Mouse (Mus musculus) kidney, embryonic 15.5 days (tissue): ENCODE data around the gene Elavl3. TPM values are rescaled to one million over a fixed set of nuclear protein-coding genes. Genes with fewer than 3 reads are reported as not detected.

Source experiments
- ATAC-seq: fragments of 200-750 bp; cut with Nextera tagmentation; replicated peaks from 2 replicates; pipeline ENCODE4 v1.8.0; 2017; ENCODE audit warnings: moderate TSS enrichment; ENCODE audit not compliant: low FRiP score
- H3K27ac ChIP-seq: fragments of 300-500 bp; sonication (generic); 2 replicates; pipeline ENCODE4 v1.5.1; 2015; ENCODE audit warnings: mild to moderate bottlenecking, inconsistent platforms
- H3K27me3 ChIP-seq: fragments of 300-500 bp; sonication (generic); 2 replicates; pipeline ENCODE4 v1.6.1; 2015; ENCODE audit warnings: inconsistent platforms
- H3K36me3 ChIP-seq: fragments of 300-500 bp; sonication (generic); 2 replicates; pipeline ENCODE4 v1.6.1; 2015; ENCODE audit warnings: inconsistent platforms
- H3K4me1 ChIP-seq: fragments of 300-500 bp; sonication (generic); 2 replicates; pipeline ENCODE4 v1.6.1; 2015; ENCODE audit warnings: inconsistent platforms
- H3K4me2 ChIP-seq: fragments of 300-500 bp; sonication (generic); 2 replicates; pipeline ENCODE4 v1.6.1; 2015; ENCODE audit warnings: moderate library complexity, mild to moderate bottlenecking, inconsistent platforms
- H3K4me3 ChIP-seq: fragments of 300-500 bp; sonication (generic); replicated peaks from 2 replicates; pipeline ENCODE4 v1.5.1; 2015; ENCODE audit warnings: mild to moderate bottlenecking, inconsistent platforms
- H3K9ac ChIP-seq: fragments of 300-500 bp; sonication (generic); 2 replicates; pipeline ENCODE4 v1.6.1; 2015; ENCODE audit warnings: mild to moderate bottlenecking, inconsistent platforms
- H3K9me3 ChIP-seq: fragments of 300-500 bp; sonication (generic); replicated peaks from 2 replicates; pipeline ENCODE4 v1.6.1; 2016; ENCODE audit warnings: inconsistent platforms
- WGBS: fragments of 180-500 bp; shearing (Covaris S2); methylation state at CpG from one replicate; pipeline ENCODE4 v1.1.7; 2015; ENCODE audit warnings: mixed read lengths; 5-methylcytosine and 5-hydroxymethylcytosine counted together
- polyA plus RNA-seq: library from polyadenylated mRNA; unstranded; fragments of >200 nt; fragmentation: Nextera tagmentation; extraction: Ambion mirVana; gene quantifications from 2 replicates; pipeline ENCODE4 v1.2.1, GENCODE M21; 2015

The Elavl3 gene
- polyA plus RNA-seq, 1 experiment from 2014 or later: 1.1 TPM

DNA sequence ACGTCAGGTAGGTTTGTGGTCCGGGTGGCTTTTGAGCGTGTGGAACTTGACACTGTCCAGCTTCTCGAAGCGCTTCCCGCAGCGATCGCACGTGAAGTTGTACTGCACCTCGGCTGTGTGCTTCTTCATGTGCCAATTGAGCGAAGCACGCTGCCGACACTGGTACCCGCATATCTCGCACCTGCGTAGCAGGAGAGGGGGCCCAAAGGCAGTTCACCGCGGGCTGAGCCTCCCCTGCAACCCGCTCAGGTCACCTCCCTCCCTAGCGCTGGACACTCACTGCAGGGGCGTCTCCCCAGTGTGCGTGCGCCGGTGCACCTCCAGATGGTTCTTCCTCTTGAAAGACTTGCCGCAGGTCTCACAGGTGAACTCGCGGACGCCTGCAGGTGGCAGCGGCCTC, 3.9 kb upstream of the Elavl3 start:
- peaks cover 51% of the 10 kb centered on the region for H3K27me3 ChIP-seq
- peaks cover 27% of the 10 kb centered on the region for H3K4me1 ChIP-seq
- peaks cover 34% of the 10 kb centered on the region for H3K36me3 ChIP-seq
- no peak for ATAC-seq
- WGBS: 32% methylated on average over 29 of the region's 29 CpGs
- no peaks in the 10 kb centered on the region for H3K9me3 ChIP-seq
- H3K4me2 ChIP-seq: no peak overlapping the region
- H3K27ac ChIP-seq: no peak overlapping the region
- H3K9ac ChIP-seq: no peak overlapping the region
- no peak overlapping the region for H3K4me3 ChIP-seq

DNA sequence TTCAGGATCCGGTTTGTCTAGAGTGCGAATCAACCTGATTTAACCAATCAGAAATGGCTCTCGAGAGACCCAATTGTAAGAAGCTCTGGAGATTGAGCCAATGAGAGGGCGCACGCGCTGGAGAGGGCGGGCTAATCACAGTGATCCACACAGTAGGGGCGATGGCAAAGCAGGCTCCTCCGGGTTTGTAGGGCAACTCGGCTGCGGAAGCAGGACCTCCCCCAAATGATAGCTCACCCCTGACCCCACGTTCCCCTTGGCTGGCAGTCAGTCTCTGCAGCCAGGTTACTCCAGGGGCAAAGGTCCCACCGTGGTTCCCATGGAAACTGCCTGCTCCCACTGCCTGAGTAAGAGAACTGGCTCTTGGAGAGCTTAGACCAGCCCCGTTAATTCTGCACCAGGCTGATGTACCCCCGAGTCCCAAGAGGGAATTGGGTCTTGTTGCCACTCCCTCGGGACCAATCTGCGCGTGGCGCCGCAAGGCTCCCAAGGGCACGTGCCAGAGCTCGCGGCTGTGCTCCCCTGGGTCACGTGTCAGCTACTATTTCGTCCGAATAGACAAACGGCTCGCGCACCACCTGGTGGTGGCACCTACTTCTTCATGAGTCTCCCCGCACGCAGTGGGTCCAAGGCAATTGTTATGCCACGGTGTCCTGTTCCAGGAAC, 2.7 kb upstream of the Elavl3 start:
- no peak overlapping the region for H3K9ac ChIP-seq
- peaks cover 63% of the 10 kb centered on the region for H3K27me3 ChIP-seq
- peak overlapping the region; percentile 48 for H3K4me2 ChIP-seq
- no peaks in the 10 kb centered on the region for H3K9me3 ChIP-seq
- H3K4me3 ChIP-seq: peak overlapping the region; percentile 20
- H3K27ac ChIP-seq: no peak overlapping the region
- H3K4me1 ChIP-seq: peaks cover 32% of the 10 kb centered on the region
- ATAC-seq: peak; percentile 44
- 1% methylated on average over 32 of the region's 32 CpGs for WGBS
- peaks cover 27% of the 10 kb centered on the region for H3K36me3 ChIP-seq

DNA sequence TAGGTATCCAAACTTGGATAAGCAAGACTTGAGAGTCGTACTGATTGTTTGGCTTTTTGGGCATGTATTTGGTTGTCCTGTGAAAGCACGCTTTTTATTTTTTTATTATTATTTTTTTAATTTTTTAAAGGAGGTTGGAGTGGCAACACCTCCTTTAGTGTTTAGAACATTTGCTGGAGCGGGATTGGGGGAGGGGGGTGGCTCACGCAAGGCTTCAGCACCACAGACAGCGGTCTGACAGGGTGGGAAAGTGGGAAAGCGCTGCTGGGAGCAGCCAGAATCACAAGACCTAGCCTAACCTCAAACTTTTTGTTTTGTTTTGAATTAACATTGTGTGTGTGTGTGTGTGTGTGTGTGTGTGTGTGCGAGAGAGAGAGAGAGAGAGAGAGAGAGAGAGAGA, 1.8 kb upstream of the Elavl3 start:
- no peak overlapping the region for H3K27ac ChIP-seq
- no peaks in the 10 kb centered on the region for H3K9me3 ChIP-seq
- 31% methylated on average over 6 of the region's 7 CpGs for WGBS
- H3K36me3 ChIP-seq: peaks cover 18% of the 10 kb centered on the region
- no peak overlapping the region for H3K4me2 ChIP-seq
- no peak overlapping the region for H3K4me3 ChIP-seq
- H3K27me3 ChIP-seq: peaks cover 72% of the 10 kb centered on the region
- no peak for ATAC-seq
- peaks cover 32% of the 10 kb centered on the region for H3K4me1 ChIP-seq
- no peak overlapping the region for H3K9ac ChIP-seq

DNA sequence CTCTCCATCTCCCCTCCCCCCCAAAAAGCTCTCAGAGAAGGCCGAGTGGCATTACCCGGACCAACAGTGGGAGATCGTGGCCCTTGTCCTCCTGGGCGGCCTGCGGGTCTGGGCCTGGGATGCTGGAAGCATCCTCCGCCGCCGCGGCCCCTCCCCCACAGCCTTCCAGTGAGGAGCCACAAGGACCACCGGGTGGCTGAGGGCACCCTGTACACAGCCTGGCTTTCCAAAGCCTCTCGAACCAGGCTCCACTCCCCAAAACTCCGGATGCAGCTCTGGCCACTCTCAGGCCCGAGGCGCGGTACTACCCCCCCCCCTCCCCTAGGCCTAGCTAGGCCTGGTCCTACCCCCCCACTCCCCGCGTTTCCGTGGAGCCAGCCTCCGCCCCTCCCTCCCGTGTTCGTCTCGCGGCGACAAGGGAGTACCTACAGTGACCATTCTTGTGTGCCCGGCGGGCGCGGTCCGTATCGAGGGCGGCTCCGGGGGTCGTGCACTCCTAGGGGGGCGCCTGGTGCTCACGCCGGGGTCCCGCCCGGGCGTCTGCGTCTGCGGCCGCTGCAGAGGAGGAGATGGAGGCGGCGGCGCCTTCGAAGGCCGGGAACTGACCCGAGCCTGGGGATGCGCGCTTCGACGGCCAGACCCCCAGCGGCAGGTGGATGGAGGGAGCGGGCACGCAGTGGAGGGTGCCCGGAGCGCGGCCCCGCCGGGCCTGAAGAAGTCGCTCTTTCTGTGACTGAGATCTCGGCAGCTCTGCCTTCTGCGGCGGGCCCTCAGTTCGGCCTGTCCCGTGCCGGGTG, 464 bp downstream of the Elavl3 start:
- peaks cover 75% of the 10 kb centered on the region for H3K27me3 ChIP-seq

DNA sequence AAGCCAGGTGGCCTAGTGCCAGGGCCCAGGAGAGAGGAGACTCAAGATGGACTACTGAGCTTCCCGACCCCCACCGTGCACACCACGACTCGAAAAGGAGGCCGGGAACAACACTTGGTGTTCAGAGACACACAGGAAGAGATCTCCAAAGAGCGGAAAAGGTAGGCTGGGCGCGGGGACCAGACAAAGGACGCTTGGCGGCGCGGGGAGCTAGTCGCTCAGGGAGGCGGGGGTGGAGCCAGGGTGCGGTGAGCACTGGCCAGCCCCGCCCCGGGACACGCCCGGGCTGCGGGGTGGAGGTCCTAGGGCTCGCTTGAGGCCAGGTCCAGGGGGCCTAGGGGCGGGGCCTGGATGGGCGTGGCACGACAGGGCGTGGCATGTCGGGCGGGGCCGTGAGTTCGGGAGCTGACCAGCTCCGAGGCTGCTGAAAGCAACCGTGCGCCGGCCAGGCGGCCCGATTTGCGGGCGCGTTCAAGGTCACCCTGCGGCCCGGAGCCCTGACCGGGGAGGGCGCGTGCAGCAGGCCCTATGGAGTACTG, 1.4 kb downstream of the Elavl3 start:
- ATAC-seq: peak; percentile 52; the same call in 1 of the 2 replicates
- under 1% methylated on average over 43 of the region's 43 CpGs for WGBS

More for the DNA sequence above, 464 bp downstream of the Elavl3 start:
- Histone ChIP-seq H3K27ac (no peak overlapping the region), H3K9me3 (no peaks in the 10 kb centered on the region), H3K4me2 (peak overlapping the region; percentile 74), H3K36me3 (no peaks in the 10 kb centered on the region), H3K4me3 (peak overlapping the region; percentile 44), H3K4me1 (peaks cover 32% of the 10 kb centered on the region), H3K9ac (no peak overlapping the region)
- WGBS: under 1% methylated on average over 61 of the region's 67 CpGs
- no peak for ATAC-seq

DNA sequence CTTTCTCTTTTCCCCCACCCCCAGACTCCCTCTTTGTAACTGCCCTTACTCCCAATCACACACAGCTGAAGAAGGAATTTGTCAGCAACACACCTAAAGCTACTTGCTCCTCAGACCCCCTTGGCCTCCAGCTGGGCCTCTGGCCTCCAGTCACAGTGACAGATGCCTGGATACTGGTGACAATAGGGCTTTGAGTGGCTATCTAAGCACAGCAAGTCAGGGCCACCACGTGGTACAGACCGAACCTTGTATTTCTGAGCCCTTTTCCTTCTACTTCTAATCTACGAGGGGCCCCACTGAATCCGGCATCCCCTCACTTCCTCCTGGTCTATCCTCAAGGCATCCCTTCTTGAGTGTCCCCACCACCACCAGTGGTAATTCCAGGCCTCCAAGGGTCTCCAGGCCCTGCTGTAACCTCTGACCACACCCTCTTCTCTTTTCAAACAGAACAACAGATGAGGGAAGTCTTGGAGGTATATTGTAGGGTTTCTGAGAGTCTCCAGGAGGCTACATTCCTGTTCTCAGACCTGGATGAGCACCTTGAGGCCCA, 2.0 kb downstream of the Elavl3 start:
- Histone ChIP-seq H3K4me2 (peak overlapping the region; percentile 74; the same call in 1 of the 2 replicates), H3K4me1 (peaks cover 26% of the 10 kb centered on the region), H3K4me3 (no peak overlapping the region), H3K27me3 (peaks cover 63% of the 10 kb centered on the region), H3K36me3 (no peaks in the 10 kb centered on the region), H3K27ac (no peak overlapping the region), H3K9me3 (no peaks in the 10 kb centered on the region), H3K9ac (no peak overlapping the region)
- no peak for ATAC-seq
- 60% methylated on average over 4 of the region's 4 CpGs for WGBS

More for the DNA sequence above, 1.4 kb downstream of the Elavl3 start:
- H3K4me1 ChIP-seq: peaks cover 27% of the 10 kb centered on the region
- H3K4me3 ChIP-seq: peak overlapping the region; percentile 44
- H3K36me3 ChIP-seq: no peaks in the 10 kb centered on the region
- H3K9me3 ChIP-seq: no peaks in the 10 kb centered on the region
- H3K4me2 ChIP-seq: peak overlapping the region; percentile 74
- no peak overlapping the region for H3K9ac ChIP-seq
- H3K27me3 ChIP-seq: peaks cover 69% of the 10 kb centered on the region
- no peak overlapping the region for H3K27ac ChIP-seq

DNA sequence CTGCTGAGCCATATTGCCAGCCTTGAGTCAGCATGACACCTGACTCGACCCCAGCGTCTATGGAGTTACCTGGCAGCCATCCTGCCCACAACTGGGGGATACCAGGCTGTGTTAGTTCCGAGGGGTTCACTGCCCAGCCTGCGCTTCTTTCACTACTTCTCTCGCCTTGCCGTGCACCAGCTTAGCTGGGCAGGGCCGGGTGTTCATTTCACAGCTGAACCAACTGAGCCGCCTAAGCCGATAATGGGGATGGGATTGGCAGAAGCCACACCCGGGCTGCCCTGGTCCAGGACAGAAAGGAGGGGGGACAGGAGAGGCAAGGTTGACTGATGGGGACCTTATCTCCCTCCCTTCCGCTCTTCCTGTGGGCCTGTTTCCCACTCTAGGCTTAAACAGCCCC, 2.5 kb downstream of the Elavl3 start:
- H3K4me3 ChIP-seq: no peak overlapping the region
- peaks cover 59% of the 10 kb centered on the region for H3K27me3 ChIP-seq
- no peaks in the 10 kb centered on the region for H3K9me3 ChIP-seq
- H3K4me1 ChIP-seq: peaks cover 21% of the 10 kb centered on the region
- H3K9ac ChIP-seq: no peak overlapping the region
- 80% methylated on average over 11 of the region's 11 CpGs for WGBS
- ATAC-seq: no peak
- no peaks in the 10 kb centered on the region for H3K36me3 ChIP-seq
- no peak overlapping the region for H3K27ac ChIP-seq
- H3K4me2 ChIP-seq: no peak overlapping the region

DNA sequence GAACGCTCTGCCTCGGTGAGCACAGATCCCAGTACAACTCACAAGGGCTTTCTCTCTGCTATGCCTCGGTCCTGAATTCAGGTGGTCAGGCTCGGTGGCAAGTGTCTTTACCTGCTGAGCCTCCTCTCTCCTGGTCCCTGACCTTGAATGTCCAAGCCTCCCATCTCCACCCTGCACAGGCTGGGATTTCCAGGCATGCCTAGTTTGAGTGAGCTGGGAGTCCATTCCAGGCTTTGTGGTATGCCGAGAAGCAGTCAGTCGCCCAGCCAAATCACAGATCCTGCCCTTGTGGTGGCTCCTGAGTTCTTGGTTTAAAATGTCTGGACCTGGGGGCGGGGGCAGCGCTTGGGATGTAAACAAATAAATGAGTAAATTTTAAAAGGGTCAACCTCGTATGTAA, 4.5 kb downstream of the Elavl3 start:
- Histone ChIP-seq H3K9me3 (no peaks in the 10 kb centered on the region), H3K27me3 (peaks cover 40% of the 10 kb centered on the region), H3K4me1 (peaks cover 20% of the 10 kb centered on the region), H3K27ac (no peak overlapping the region), H3K36me3 (no peaks in the 10 kb centered on the region), H3K9ac (no peak overlapping the region), H3K4me2 (no peak overlapping the region), H3K4me3 (no peak overlapping the region)
- WGBS: 54% methylated on average over 9 of the region's 9 CpGs
- ATAC-seq: no peak

DNA sequence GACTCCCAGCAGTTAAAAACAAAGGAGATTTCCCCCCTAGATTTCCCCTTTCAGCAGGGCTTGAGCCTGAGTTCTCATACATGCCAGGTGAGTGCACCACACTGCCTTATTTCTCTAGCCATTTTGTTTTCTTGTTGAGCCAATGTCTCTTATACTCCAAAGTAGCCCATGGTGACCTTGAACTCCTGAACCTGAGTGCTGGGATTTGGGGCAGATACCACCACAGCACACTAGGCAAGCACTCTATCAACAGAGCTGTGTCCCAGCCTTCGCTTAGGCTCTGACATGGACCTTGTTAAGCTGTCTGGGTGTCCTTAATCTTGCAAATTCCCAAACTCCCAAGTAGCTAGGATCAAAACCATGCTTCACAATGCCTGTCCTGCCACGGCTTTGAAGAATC, 10.0 kb downstream of the Elavl3 start:
- no peak for ATAC-seq
- Histone ChIP-seq H3K36me3 (no peaks in the 10 kb centered on the region), H3K27me3 (no peaks in the 10 kb centered on the region), H3K9ac (no peak overlapping the region), H3K4me1 (no peaks in the 10 kb centered on the region), H3K27ac (no peak overlapping the region), H3K4me3 (no peak overlapping the region), H3K9me3 (no peaks in the 10 kb centered on the region), H3K4me2 (no peak overlapping the region)
- 49% methylated on average over 2 of the region's 2 CpGs for WGBS

DNA sequence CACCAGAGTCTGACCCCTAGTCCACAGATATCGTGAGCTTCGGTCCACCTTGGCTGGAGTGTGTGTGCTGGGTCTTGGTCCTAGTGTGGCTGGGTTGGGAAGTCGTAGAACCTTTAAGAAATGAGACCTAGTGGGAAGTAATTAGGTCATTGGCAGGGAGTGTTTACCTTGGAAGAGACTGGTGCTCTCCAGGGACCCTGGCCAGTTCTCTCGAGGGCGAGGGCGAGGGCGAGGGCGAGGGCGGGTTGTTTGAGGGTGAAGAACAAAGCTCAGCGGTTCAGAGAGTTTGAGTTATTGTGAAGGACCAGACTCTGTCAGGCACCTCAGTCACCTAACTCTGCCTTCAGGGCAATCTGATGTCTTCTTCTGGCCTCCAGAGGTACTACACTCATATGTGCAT, 14.0 kb downstream of the Elavl3 start:
- Histone ChIP-seq H3K9ac (no peak overlapping the region), H3K4me2 (no peak overlapping the region), H3K36me3 (no peaks in the 10 kb centered on the region), H3K9me3 (no peaks in the 10 kb centered on the region), H3K27ac (no peak overlapping the region), H3K4me1 (no peaks in the 10 kb centered on the region), H3K27me3 (no peaks in the 10 kb centered on the region), H3K4me3 (no peak overlapping the region)
- ATAC-seq: no peak
- WGBS: 71% methylated on average over 10 of the region's 10 CpGs

DNA sequence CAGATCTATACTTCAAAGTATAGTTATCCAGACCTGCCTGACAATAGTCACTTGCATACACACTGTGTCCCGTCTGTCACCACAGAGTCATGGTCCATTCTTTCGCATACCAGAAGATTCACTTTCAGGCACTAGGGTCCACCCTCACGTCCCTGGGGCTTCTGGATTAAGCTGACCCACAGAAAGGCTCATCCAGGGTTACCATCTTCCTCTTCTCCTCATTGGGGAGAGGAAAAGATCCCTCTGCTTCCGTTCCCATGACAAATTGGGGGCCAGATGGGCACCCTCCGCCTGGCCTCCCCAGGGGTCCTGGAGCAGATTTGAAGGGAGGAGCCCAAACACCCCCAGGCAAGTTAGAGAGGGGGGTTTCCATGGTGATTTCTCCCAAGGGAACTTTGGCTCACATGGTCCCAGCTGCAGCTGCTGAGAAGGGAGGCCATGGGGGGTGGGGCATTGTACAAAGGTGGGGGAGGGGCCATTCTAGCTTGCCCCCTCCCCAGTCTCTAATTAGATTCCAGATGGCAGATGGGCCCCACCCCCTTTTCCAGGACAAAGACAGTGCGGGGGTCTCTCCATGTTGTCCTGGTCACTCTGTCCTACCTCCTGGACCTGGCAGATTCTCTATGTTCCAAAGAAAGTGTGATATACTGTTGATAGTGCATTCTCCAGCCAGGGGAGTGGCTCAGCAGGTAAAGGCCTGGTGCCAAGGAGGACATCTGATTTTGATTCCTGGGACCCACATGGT, 16.4 kb downstream of the Elavl3 start:
- H3K4me2 ChIP-seq: no peak overlapping the region
- H3K36me3 ChIP-seq: no peaks in the 10 kb centered on the region
- no peak overlapping the region for H3K4me3 ChIP-seq
- 55% methylated on average over 6 of the region's 6 CpGs for WGBS
- no peaks in the 10 kb centered on the region for H3K4me1 ChIP-seq
- no peaks in the 10 kb centered on the region for H3K27me3 ChIP-seq
- no peak for ATAC-seq
- no peak overlapping the region for H3K27ac ChIP-seq
- no peak overlapping the region for H3K9ac ChIP-seq
- H3K9me3 ChIP-seq: no peaks in the 10 kb centered on the region
